Mouse (Mus musculus): Measurements from ENCODE around the gene Cpt1a.

Cpt1a gene

GRCm38 (mm10) chr19:3431066-3431465 is 108.9 kb downstream of the Cpt1a start:
- DNase-seq: no peak

GRCm38 (mm10) chr19:3431969-3432368 is 109.8 kb downstream of the Cpt1a start:
- DNase-seq: no peak

GRCm38 (mm10) chr19:3434124-3434523 is 112.0 kb downstream of the Cpt1a start:
- no peak for DNase-seq

- DNase-seq: no peak
Measured at GRCm38 (mm10) chr19:3434641-3435040, 112.5 kb downstream of the Cpt1a start.

Measured in cerebellum, postnatal 25 days (tissue).